In genomic region chr1:165707640-165708322, GRCm38 (mm10) we compare ENCODE assay signal across 8 mouse cellular contexts. TPM values are rescaled to one million over a fixed set of nuclear protein-coding genes. Genes with fewer than 3 reads are reported as not detected.
DNase-seq lines count a peak whose midpoint lies in the region; ATAC-seq lines count a peak whose summit lies in the region.

No protein-coding gene starts in this region.

- H3K27me3 ChIP-seq in forebrain, embryonic 11.5 days (ENCODE audit: control insufficient read depth, insufficient read depth, low read length) = peaks cover 11% of the 10 kb centered on the region
- peaks cover 60% of the 10 kb centered on the region for H3K27me3 ChIP-seq in limb, embryonic 10.5 days (ENCODE audit: low read depth, poor library complexity, severe bottlenecking)
- H3K27me3 ChIP-seq in midbrain, embryonic 10.5 days (ENCODE audit: low read depth, poor library complexity, severe bottlenecking) = peaks cover 68% of the 10 kb centered on the region
- H3K27me3 ChIP-seq in splenic B cell, adult 2 months (ENCODE audit: control insufficient read depth, insufficient read depth, low read length, poor library complexity, severe bottlenecking) = no peaks in the 10 kb centered on the region

- intact Hi-C loops in heart, postnatal 25 days (cut with DNase I) = loop anchor here (2.0 kb wide), 2 partner anchors 15 to 47 kb away; no protein-coding TSS in a partner anchor

- H3K4me1 ChIP-seq in forebrain, embryonic 11.5 days (replicated peaks; ENCODE audit: control insufficient read depth, insufficient read depth, low read length) = peaks cover 5% of the 10 kb centered on the region; the same call in 1 of the 2 replicates
- peaks cover 33% of the 10 kb centered on the region for H3K4me1 ChIP-seq in limb, embryonic 10.5 days
- peaks cover 24% of the 10 kb centered on the region for H3K4me1 ChIP-seq in midbrain, embryonic 10.5 days

- no peak overlapping the region for H3K27ac ChIP-seq in forebrain, embryonic 11.5 days (ENCODE audit: low read depth, low read length)
- peak overlapping the region; percentile 86 for H3K27ac ChIP-seq in limb, embryonic 10.5 days
- peak overlapping the region; percentile 82 for H3K27ac ChIP-seq in midbrain, embryonic 10.5 days (replicated peaks)

- WGBS in forebrain, embryonic 11.5 days = under 1% methylated on average over 46 of the region's 47 CpGs
- 1% methylated on average over 47 of the region's 47 CpGs for WGBS in limb, embryonic 10.5 days
- WGBS in midbrain, embryonic 10.5 days = under 1% methylated on average over 47 of the region's 47 CpGs

- H3K4me3 ChIP-seq in forebrain, embryonic 11.5 days (ENCODE audit: low read depth, low read length) = peak overlapping the region; percentile 60
- peak overlapping the region; percentile 72 for H3K4me3 ChIP-seq in limb, embryonic 10.5 days
- peak overlapping the region; percentile 81 for H3K4me3 ChIP-seq in midbrain, embryonic 10.5 days

- H3K9me3 ChIP-seq in forebrain, embryonic 11.5 days (ENCODE audit: control insufficient read depth, low read length) = no peaks in the 10 kb centered on the region
- no peaks in the 10 kb centered on the region for H3K9me3 ChIP-seq in limb, embryonic 10.5 days (replicated peaks)
- no peaks in the 10 kb centered on the region for H3K9me3 ChIP-seq in midbrain, embryonic 10.5 days (replicated peaks)

- H3K36me3 ChIP-seq in forebrain, embryonic 11.5 days (ENCODE audit: control insufficient read depth, insufficient read depth, low read length) = no peaks in the 10 kb centered on the region
- no peaks in the 10 kb centered on the region for H3K36me3 ChIP-seq in limb, embryonic 10.5 days
- no peaks in the 10 kb centered on the region for H3K36me3 ChIP-seq in midbrain, embryonic 10.5 days
- H3K36me3 ChIP-seq in splenic B cell, adult 2 months (ENCODE audit: control insufficient read depth, insufficient read depth, low read length, poor library complexity, severe bottlenecking) = no peaks in the 10 kb centered on the region

- DNase-seq in A20 (ENCODE audit: low read depth, low spot score) = peak; percentile 83
- DNase-seq in adrenal gland, postnatal 10 days = peak; percentile 68
- peak; percentile 69 for DNase-seq in forebrain, embryonic 11.5 days (ENCODE audit: low spot score)
- DNase-seq in heart, postnatal 25 days (ENCODE audit: low spot score) = peak; percentile 78
- peak; percentile 67 for DNase-seq in limb, embryonic 10.5 days (ENCODE audit: low spot score)
- peak; percentile 65 for DNase-seq in midbrain, embryonic 10.5 days (ENCODE audit: low spot score)
- DNase-seq in splenic B cell, adult 2 months (ENCODE audit: low read depth, low spot score) = peak; percentile 67
- no peak for DNase-seq in layer of hippocampus, adult 9-10 months (ENCODE audit: low spot score)

- H3K9ac ChIP-seq in forebrain, embryonic 11.5 days (ENCODE audit: low read length) = peak overlapping the region; percentile 67

- peak; percentile 82 for ATAC-seq in forebrain, embryonic 11.5 days (replicated peaks; ENCODE audit: low FRiP score)

- peak overlapping the region; percentile 99 for H3K4me2 ChIP-seq in forebrain, embryonic 11.5 days (ENCODE audit: low read depth, low read length, severe bottlenecking)

RNA-seq across cellular contexts. Expression of gene Rcsd1, which starts 1.8 kb away (rescaled TPM):
- 10 to 100 TPM; 27.8 to 32.6 TPM for total RNA-seq in adrenal gland, postnatal 10 days (2021)
- 6.4 and 7.2 TPM in 2 replicates for polyA plus RNA-seq in forebrain, embryonic 11.5 days (2014; fragmentation: Nextera tagmentation; extraction: Ambion mirVana)
- total RNA-seq in heart, postnatal 25 days (2021) = 10 to 100 TPM; 79.6 to 81.5 TPM
- polyA plus RNA-seq in limb, embryonic 10.5 days (2016; fragmentation: Nextera tagmentation; extraction: Ambion mirVana) = 10.1 and 10.8 TPM in 2 replicates
- 8.6 and 8.7 TPM in 2 replicates for polyA plus RNA-seq in midbrain, embryonic 10.5 days (2016; fragmentation: Nextera tagmentation; extraction: Ambion mirVana)

RNA-seq across cellular contexts. Expression of gene Creg1, which starts 55.8 kb away (rescaled TPM):
- total RNA-seq in adrenal gland, postnatal 10 days (2021) = 10 to 100 TPM; 51.2 TPM
- 28.9 and 35.3 TPM in 2 replicates for polyA plus RNA-seq in forebrain, embryonic 11.5 days (2014; fragmentation: Nextera tagmentation; extraction: Ambion mirVana)
- total RNA-seq in heart, postnatal 25 days (2021) = 10 to 100 TPM; 64.4 to 68.6 TPM
- polyA plus RNA-seq in limb, embryonic 10.5 days (2016; fragmentation: Nextera tagmentation; extraction: Ambion mirVana) = 31.5 and 36.0 TPM in 2 replicates
- polyA plus RNA-seq in midbrain, embryonic 10.5 days (2016; fragmentation: Nextera tagmentation; extraction: Ambion mirVana) = 31.7 and 36.1 TPM in 2 replicates
